Mouse (Mus musculus) lung, adult 2 months (tissue): ENCODE data around the gene Zdhhc25. TPM values are rescaled to one million over a fixed set of nuclear protein-coding genes. Genes with fewer than 3 reads are reported as not detected.

Source experiments
- DNase-seq: peaks from one replicate; pipeline ENCODE4 v3.0.0; 2022
- H3K4me1 ChIP-seq: fragments of 200-500 bp; 2 replicates; pipeline ENCODE4 v1.6.1; 2011; ENCODE audit warnings: low read length; ENCODE audit not compliant: control insufficient read depth, insufficient read depth
- H3K4me3 ChIP-seq: fragments of 200-500 bp; replicated peaks from 2 replicates; pipeline ENCODE3; 2011; ENCODE audit warnings: low read depth, mild to moderate bottlenecking, control low read depth, low read length; ENCODE audit errors: extremely low read depth
- CTCF ChIP-seq: fragments of 200-500 bp; IDR thresholded peaks from 2 replicates; pipeline ENCODE4 v1.5.1; 2011; ENCODE audit warnings: mild to moderate bottlenecking, low read length, control low read depth; ENCODE audit not compliant: insufficient read depth
- POLR2A ChIP-seq: fragments of 200-500 bp; IDR thresholded peaks from 2 replicates; pipeline ENCODE4 v1.6.1; 2011; ENCODE audit warnings: low read depth, mild to moderate bottlenecking, control low read depth, low read length, borderline replicate concordance; ENCODE audit errors: extremely low read depth
- WGBS: fragments of 180-500 bp; shearing (Covaris S2); methylation state at CpG from one replicate; pipeline ENCODE4 v1.1.7; 2018; 5-methylcytosine and 5-hydroxymethylcytosine counted together
- polyA plus RNA-seq: library from polyadenylated mRNA; depleted of rRNA; stranded (reverse); fragments of >200 nt; gene quantifications from 2 replicates; pipeline ENCODE4 v1.2.3, GENCODE M21; 2012; rRNA removed

The Zdhhc25 gene
- polyA plus RNA-seq: not detected in 2 replicates

- 76% methylated on average over 4 of the region's 4 CpGs for WGBS
- DNase-seq: no peak
- TF ChIP-seq POLR2A (no peak), CTCF (no peak)
Observed at GRCm38 (mm10) chr15:88600002-88600401, at the start of gene Zdhhc25. Gene Zdhhc25 (plus strand): TSS chr15:88600302.

GRCm38 (mm10) chr15:88552852-88553251, 47.2 kb upstream of the Zdhhc25 start:
- Histone ChIP-seq H3K4me1 (no peaks in the 10 kb centered on the region), H3K4me3 (no peak overlapping the region)
- TF ChIP-seq CTCF: no peak
- TF ChIP-seq POLR2A: no peak
- WGBS: 86% methylated on average over 9 of the region's 9 CpGs
- no peak for DNase-seq

More at GRCm38 (mm10) chr15:88600002-88600401, at the start of gene Zdhhc25:
- no peaks in the 10 kb centered on the region for H3K4me1 ChIP-seq
- H3K4me3 ChIP-seq: no peak within 1 kb of the TSS

- Histone ChIP-seq H3K4me1 (no peaks in the 10 kb centered on the region), H3K4me3 (no peak overlapping the region)
- 14% methylated on average over 8 of the region's 8 CpGs for WGBS
- DNase-seq: no peak
- TF ChIP-seq POLR2A: no peak
- peak; percentile 85 for TF ChIP-seq CTCF
Observed at GRCm38 (mm10) chr15:88555476-88555875, 44.6 kb upstream of the Zdhhc25 start.

GRCm38 (mm10) chr15:88560637-88561036, 39.5 kb upstream of the Zdhhc25 start:
- no peak overlapping the region for H3K4me3 ChIP-seq
- 41% methylated on average over 6 of the region's 6 CpGs for WGBS
- TF ChIP-seq CTCF: no peak
- DNase-seq: no peak
- no peaks in the 10 kb centered on the region for H3K4me1 ChIP-seq

- no peak for DNase-seq
- TF ChIP-seq CTCF: no peak
- no peak for TF ChIP-seq POLR2A
- H3K4me1 ChIP-seq: no peaks in the 10 kb centered on the region
- 5% methylated on average over 22 of the region's 22 CpGs for WGBS
- H3K4me3 ChIP-seq: no peak overlapping the region
Observed at GRCm38 (mm10) chr15:88561058-88561730, 38.9 kb upstream of the Zdhhc25 start.

GRCm38 (mm10) chr15:88565307-88565706, 34.8 kb upstream of the Zdhhc25 start:
- WGBS: 77% methylated on average over 9 of the region's 9 CpGs
- Histone ChIP-seq H3K4me1 (no peaks in the 10 kb centered on the region), H3K4me3 (no peak overlapping the region)
- no peak for DNase-seq
- TF ChIP-seq CTCF (no peak), POLR2A (no peak)

- no peaks in the 10 kb centered on the region for H3K4me1 ChIP-seq
- DNase-seq: no peak
- no peak for TF ChIP-seq POLR2A
- TF ChIP-seq CTCF: no peak
- H3K4me3 ChIP-seq: no peak overlapping the region
- 59% methylated on average over 4 of the region's 4 CpGs for WGBS
Observed at GRCm38 (mm10) chr15:88565806-88566205, 34.3 kb upstream of the Zdhhc25 start.

GRCm38 (mm10) chr15:88570697-88571096, 29.4 kb upstream of the Zdhhc25 start:
- DNase-seq: no peak
- TF ChIP-seq CTCF: no peak
- TF ChIP-seq POLR2A: no peak
- Histone ChIP-seq H3K4me3 (no peak overlapping the region), H3K4me1 (no peaks in the 10 kb centered on the region)
- 73% methylated on average over 17 of the region's 17 CpGs for WGBS

- DNase-seq: no peak
- TF ChIP-seq POLR2A: no peak
- no peak for TF ChIP-seq CTCF
- 79% methylated on average over 6 of the region's 6 CpGs for WGBS
- Histone ChIP-seq H3K4me3 (no peak overlapping the region), H3K4me1 (no peaks in the 10 kb centered on the region)
Observed at GRCm38 (mm10) chr15:88579461-88579860, 20.6 kb upstream of the Zdhhc25 start.

GRCm38 (mm10) chr15:88602496-88602895, 2.4 kb downstream of the Zdhhc25 start:
- no peaks in the 10 kb centered on the region for H3K4me1 ChIP-seq
- 89% methylated on average over 3 of the region's 3 CpGs for WGBS
- no peak for TF ChIP-seq POLR2A
- TF ChIP-seq CTCF: no peak
- no peak overlapping the region for H3K4me3 ChIP-seq
- no peak for DNase-seq

GRCm38 (mm10) chr15:88603091-88603732, 3.1 kb downstream of the Zdhhc25 start:
- H3K4me1 ChIP-seq: no peaks in the 10 kb centered on the region
- no peak overlapping the region for H3K4me3 ChIP-seq
- WGBS: 65% methylated on average over 9 of the region's 9 CpGs
- no peak for DNase-seq
- TF ChIP-seq POLR2A (no peak), CTCF (no peak)
